Mouse (Mus musculus) thymus, adult 18-20 months (tissue): Measurements from ENCODE around the gene Trim38.

Experiments used
- DNase-seq, 2 experiments: peaks; one replicate each; pipeline ENCODE4 v3.0.0; 2022; ENCODE audit warnings: mixed read lengths in 2 of 2

Gene Trim38

GRCm38 (mm10) chr13:23761871-23762821 lies 7.6 kb upstream of the Trim38 start, which contains the start of gene Hist1h3a:
Gene Hist1h3a (minus strand): TSS chr13:23762386.
- DNase-seq, result peak; percentile 34 to 65

- no peak for DNase-seq
These were observed 6.5 kb upstream of the Trim38 start for GRCm38 (mm10) chr13:23763242-23763585.

GRCm38 (mm10) chr13:23763586-23764323 lies 6.0 kb upstream of the Trim38 start, which contains the start of gene Hist1h1a:
Gene Hist1h1a (plus strand): TSS chr13:23763666.
- DNase-seq, result peak; percentile 81 to 86

GRCm38 (mm10) chr13:23764324-23765171 lies 5.2 kb upstream of the Trim38 start:
- peak in 1 of 2 experiments; percentile 9 for DNase-seq

GRCm38 (mm10) chr13:23765172-23765513 lies 4.6 kb upstream of the Trim38 start:
- DNase-seq, result no peak

- DNase-seq, result no peak
These were observed 2.9 kb upstream of the Trim38 start for GRCm38 (mm10) chr13:23766772-23767171.

GRCm38 (mm10) chr13:23768834-23769397 lies 797 bp upstream of the Trim38 start:
- DNase-seq, result no peak

- DNase-seq, result no peak
These were observed 3.0 kb downstream of the Trim38 start for GRCm38 (mm10) chr13:23772561-23773313.

GRCm38 (mm10) chr13:23778339-23778738 lies 8.6 kb downstream of the Trim38 start:
- no peak for DNase-seq

GRCm38 (mm10) chr13:23779025-23779424 lies 9.3 kb downstream of the Trim38 start:
- DNase-seq, result no peak

GRCm38 (mm10) chr13:23792520-23792919 lies 22.8 kb downstream of the Trim38 start:
- no peak for DNase-seq

GRCm38 (mm10) chr13:23799405-23799804 lies 29.7 kb downstream of the Trim38 start:
- DNase-seq, result no peak

GRCm38 (mm10) chr13:23804532-23804931 lies 34.8 kb downstream of the Trim38 start:
- no peak for DNase-seq

- DNase-seq, result no peak
These were observed 36.8 kb downstream of the Trim38 start, which contains the start of gene Slc17a2 for GRCm38 (mm10) chr13:23806422-23807052. Gene Slc17a2 (plus strand): TSS chr13:23806993.

- no peak for DNase-seq
These were observed 46.4 kb downstream of the Trim38 start for GRCm38 (mm10) chr13:23816148-23816547.

GRCm38 (mm10) chr13:23820179-23820940 lies 50.6 kb downstream of the Trim38 start:
- DNase-seq, result no peak

GRCm38 (mm10) chr13:23822213-23822612 lies 52.5 kb downstream of the Trim38 start:
- DNase-seq, result no peak

- DNase-seq, result no peak
These were observed 56.9 kb downstream of the Trim38 start for GRCm38 (mm10) chr13:23826606-23827005.

- DNase-seq, result no peak
These were observed 63.3 kb downstream of the Trim38 start for GRCm38 (mm10) chr13:23833053-23833452.

GRCm38 (mm10) chr13:23834836-23835235 lies 65.1 kb downstream of the Trim38 start:
- DNase-seq, result no peak
